Mouse (Mus musculus) brain, embryonic 14.5 days (tissue): Measurements from ENCODE around the gene Gstk1.

Source experiments
- CTCF ChIP-seq: fragments of 200-500 bp; IDR thresholded peaks from 2 replicates; pipeline ENCODE4 v1.5.1; 2012; ENCODE audit warnings: inconsistent platforms, mild to moderate bottlenecking, moderate library complexity, borderline replicate concordance; ENCODE audit not compliant: insufficient read depth, insufficient read length; ENCODE audit errors: extremely low read depth
- POLR2A ChIP-seq: fragments of 200-500 bp; IDR thresholded peaks from 2 replicates; pipeline ENCODE4 v1.6.1; 2012; ENCODE audit warnings: mild to moderate bottlenecking, inconsistent platforms, borderline replicate concordance; ENCODE audit not compliant: poor library complexity, insufficient read depth, insufficient read length, severe bottlenecking; ENCODE audit errors: extremely low read depth

- TF ChIP-seq CTCF (no peak), POLR2A (no peak)
These were observed 14.7 kb downstream of the Gstk1 start for GRCm38 (mm10) chr6:42260430-42260829.
